Mouse (Mus musculus) adrenal gland, postnatal 10 days (tissue): ENCODE results near the gene Clip2. TPM values are rescaled to one million over a fixed set of nuclear protein-coding genes. Genes with fewer than 3 reads are reported as not detected.

Experiments used
- DNase-seq: peaks from one replicate; pipeline ENCODE4 v3.0.0; 2021; ENCODE audit warnings: mixed read lengths
- total RNA-seq, 2 experiments: library from RNA; stranded (reverse); gene quantifications; 2 replicates each; pipeline ENCODE4 v1.2.3; 2021

Gene Clip2
- total RNA-seq, 2 experiments from 2014 or later = 21.8 to 24.1 TPM

GRCm38 (mm10) chr5:134565696-134566095 is 13.5 kb upstream of the Clip2 start:
- no peak for DNase-seq

- no peak for DNase-seq
Measured at GRCm38 (mm10) chr5:134564272-134564671, 12.0 kb upstream of the Clip2 start.

- DNase-seq = no peak
Measured at GRCm38 (mm10) chr5:134560450-134561171, 8.4 kb upstream of the Clip2 start.

GRCm38 (mm10) chr5:134560071-134560449 is 7.8 kb upstream of the Clip2 start, which contains the start of gene Syna:
TSS of gene Syna (minus strand) at chr5:134560171.
- no peak for DNase-seq

- peak; percentile 84 for DNase-seq
Measured at GRCm38 (mm10) chr5:134555463-134556164, 3.4 kb upstream of the Clip2 start.

GRCm38 (mm10) chr5:134553951-134554546 is 1.8 kb upstream of the Clip2 start:
- DNase-seq = peak; percentile 67

GRCm38 (mm10) chr5:134551233-134552109 is 763 bp downstream of the Clip2 start:
- DNase-seq = peak; percentile 60

- no peak for DNase-seq
Measured at GRCm38 (mm10) chr5:134550836-134551232, 1.4 kb downstream of the Clip2 start.

GRCm38 (mm10) chr5:134549640-134550168 is 2.5 kb downstream of the Clip2 start:
- no peak for DNase-seq

GRCm38 (mm10) chr5:134548306-134548705 is 3.9 kb downstream of the Clip2 start:
- no peak for DNase-seq

GRCm38 (mm10) chr5:134546790-134547189 is 5.4 kb downstream of the Clip2 start:
- DNase-seq = no peak

GRCm38 (mm10) chr5:134545242-134545629 is 7.0 kb downstream of the Clip2 start:
- no peak for DNase-seq

GRCm38 (mm10) chr5:134544516-134545241 is 7.6 kb downstream of the Clip2 start:
- peak; percentile 62 for DNase-seq

GRCm38 (mm10) chr5:134541640-134542039 is 10.6 kb downstream of the Clip2 start:
- peak; percentile 70 for DNase-seq

- peak; percentile 68 for DNase-seq
Measured at GRCm38 (mm10) chr5:134540881-134541280, 11.4 kb downstream of the Clip2 start.

GRCm38 (mm10) chr5:134539891-134540290 is 12.3 kb downstream of the Clip2 start:
- DNase-seq = peak; percentile 83

- DNase-seq = no peak
Measured at GRCm38 (mm10) chr5:134536036-134536435, 16.2 kb downstream of the Clip2 start.

GRCm38 (mm10) chr5:134532417-134532816 is 19.8 kb downstream of the Clip2 start:
- no peak for DNase-seq

- DNase-seq = peak; percentile 46
Measured at GRCm38 (mm10) chr5:134531585-134531984, 20.6 kb downstream of the Clip2 start.

GRCm38 (mm10) chr5:134530830-134531229 is 21.4 kb downstream of the Clip2 start:
- DNase-seq = peak; percentile 79

- DNase-seq = no peak
Measured at GRCm38 (mm10) chr5:134528488-134528887, 23.7 kb downstream of the Clip2 start.
